Mouse (Mus musculus) inflammation-experienced regulatory T-cells, adult 6 months (primary cell): ENCODE results near the gene Nfatc2ip. TPM values are rescaled to one million over a fixed set of nuclear protein-coding genes. Genes with fewer than 3 reads are reported as not detected.
A peak's percentile ranks its signal among the peaks of the same experiment; 100 is the strongest.

ENCODE experiments used
- ATAC-seq: one replicate; pipeline ENCODE4 v1.8.0; 2017
- polyA plus RNA-seq, 3 experiments: library from polyadenylated mRNA; unstranded; fragments of 100-300 nt; shearing (Covaris generic); gene quantifications; one replicate each; pipeline ENCODE4 v1.2.1; 2017

Nfatc2ip gene
- polyA plus RNA-seq, 3 experiments from 2014 or later: 2.7 to 3.8 (median 3.3) TPM

- no peak for ATAC-seq
Observed at GRCm38 (mm10) chr7:126354738-126355614, 41.6 kb downstream of the Nfatc2ip start.

- no peak for ATAC-seq
Observed at GRCm38 (mm10) chr7:126353994-126354365, 42.6 kb downstream of the Nfatc2ip start.

GRCm38 (mm10) chr7:126353251-126353993 is 43.1 kb downstream of the Nfatc2ip start:
- no peak for ATAC-seq

- ATAC-seq: no peak
Observed at GRCm38 (mm10) chr7:126351419-126351951, 45.1 kb downstream of the Nfatc2ip start.

GRCm38 (mm10) chr7:126350748-126351418 is 45.7 kb downstream of the Nfatc2ip start:
- no peak for ATAC-seq

- ATAC-seq: no peak
Observed at GRCm38 (mm10) chr7:126348293-126348692, 48.2 kb downstream of the Nfatc2ip start.

- ATAC-seq: peak; percentile 54
Observed at GRCm38 (mm10) chr7:126347098-126347497, 49.4 kb downstream of the Nfatc2ip start.

- no peak for ATAC-seq
Observed at GRCm38 (mm10) chr7:126345969-126346368, 50.6 kb downstream of the Nfatc2ip start.

- no peak for ATAC-seq
Observed at GRCm38 (mm10) chr7:126345557-126345956, 51.0 kb downstream of the Nfatc2ip start.

- no peak for ATAC-seq
Observed at GRCm38 (mm10) chr7:126340896-126341295, 55.6 kb downstream of the Nfatc2ip start.

GRCm38 (mm10) chr7:126340206-126340618 is 56.3 kb downstream of the Nfatc2ip start:
- peak; percentile 65 for ATAC-seq

GRCm38 (mm10) chr7:126339521-126339971 is 57.0 kb downstream of the Nfatc2ip start:
- peak; percentile 35 for ATAC-seq

GRCm38 (mm10) chr7:126338906-126339305 is 57.6 kb downstream of the Nfatc2ip start:
- no peak for ATAC-seq

GRCm38 (mm10) chr7:126335556-126335955 is 61.0 kb downstream of the Nfatc2ip start:
- ATAC-seq: no peak

Other genes with a start within 250 kb of the Nfatc2ip start
- gene Xpo6, start 196.2 kb downstream of the Nfatc2ip start, polyA plus RNA-seq: 100 to 1,000 TPM in 2 of 3 experiments, 10 to 100 TPM in 1; 66.7 to 148 (median 128) TPM
- 1 to 10 TPM; 2.1 to 4.2 (median 2.6) TPM for gene Sbk1, start 124.1 kb downstream of the Nfatc2ip start, polyA plus RNA-seq
- gene Lat, start 27.2 kb downstream of the Nfatc2ip start, polyA plus RNA-seq: 1,000 to 10,000 TPM in 1 of 3 experiments, 100 to 1,000 TPM in 2; 875 to 1,118 (median 889) TPM
- gene Spns1, start 19.3 kb downstream of the Nfatc2ip start, polyA plus RNA-seq: 10 to 100 TPM; 31.3 to 43.0 (median 38.4) TPM
- gene Cd19, start 18.2 kb upstream of the Nfatc2ip start, polyA plus RNA-seq: 1 to 10 TPM in 2 of 3 experiments, under 1 TPM in 1; 0.87 to 6.5 (median 6.0) TPM
- gene Rabep2, start 32.0 kb upstream of the Nfatc2ip start, polyA plus RNA-seq: 10 to 100 TPM; 37.8 to 39.6 (median 38.1) TPM
- under 1 TPM; 0.16 to 0.49 (median 0.29) TPM for gene Atp2a1, start 66.4 kb upstream of the Nfatc2ip start, polyA plus RNA-seq
- gene Sh2b1, start 78.7 kb upstream of the Nfatc2ip start, polyA plus RNA-seq: 10 to 100 TPM; 12.6 to 18.9 (median 13.3) TPM
- 10 to 100 TPM; 65.5 to 83.5 (median 69.4) TPM for gene Tufm, start 90.6 kb upstream of the Nfatc2ip start, polyA plus RNA-seq
- 10 to 100 TPM; 13.4 to 16.4 (median 14.8) TPM for gene Atxn2l, start 106.7 kb upstream of the Nfatc2ip start, polyA plus RNA-seq
- 100 to 1,000 TPM; 219 to 232 (median 230) TPM for gene Eif3c, start 169.7 kb upstream of the Nfatc2ip start, polyA plus RNA-seq
- gene Apobr, start 188.2 kb upstream of the Nfatc2ip start, polyA plus RNA-seq: 1 to 10 TPM in 1 of 3 experiments, under 1 TPM in 1, not detected in 1; 0.23 to 2.3 TPM
- 10 to 100 TPM; 25.2 to 57.9 (median 51.4) TPM for gene Cln3, start 189.1 kb upstream of the Nfatc2ip start, polyA plus RNA-seq
- gene Il27, start 198.2 kb upstream of the Nfatc2ip start, polyA plus RNA-seq: not detected
- 1 to 10 TPM in 1 of 3 experiments, not detected in 2; 2.2 TPM for gene Nupr1, start 234.1 kb upstream of the Nfatc2ip start, polyA plus RNA-seq